Mouse (Mus musculus): Measurements from ENCODE around the gene Nxt1. TPM values are rescaled to one million over a fixed set of nuclear protein-coding genes. Genes with fewer than 3 reads are reported as not detected.

The Nxt1 gene
- polyA plus RNA-seq, 1 experiment: 27.8 TPM

DNA sequence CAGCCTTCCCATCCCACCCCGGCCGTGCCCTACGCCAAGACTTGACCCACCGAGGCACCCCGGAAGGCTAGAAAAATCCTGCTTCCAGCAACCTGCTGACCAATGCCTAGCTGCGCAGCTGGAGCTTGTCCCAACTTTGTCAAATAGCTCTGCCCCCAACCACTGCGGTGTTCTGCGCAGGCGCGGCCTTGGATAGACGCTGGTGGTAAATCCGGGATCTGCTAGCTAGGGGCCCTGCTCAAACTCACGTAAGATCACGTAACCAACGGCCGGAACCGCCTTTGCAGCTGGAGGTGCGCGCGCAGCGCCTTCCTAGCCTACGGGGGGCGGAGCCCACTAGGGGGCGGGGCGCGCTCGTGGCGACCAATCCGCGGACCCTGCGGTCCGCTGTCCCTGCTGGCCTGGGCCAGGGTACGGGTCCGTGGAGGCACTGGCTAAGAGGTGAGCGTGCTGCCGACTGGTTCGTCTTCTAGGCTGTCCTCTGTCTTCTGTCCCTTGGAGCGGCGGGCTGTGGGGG lies 8.4 kb downstream of the Nxt1 start, which contains the start of gene Gzf1:
Gene Gzf1 (plus strand): TSS at position 249 of the 517 bp plus-strand sequence.
- H3K27me3 ChIP-seq (ENCODE audit: control insufficient read depth, insufficient read depth, low read length): no peaks in the 10 kb centered on the region
- peak; percentile 98 for DNase-seq
- peaks cover 4% of the 10 kb centered on the region for H3K4me1 ChIP-seq (ENCODE audit: control insufficient read depth, insufficient read depth, low read length)
- under 1% methylated on average over 39 of the region's 39 CpGs for WGBS
- peak within 1 kb of the TSS; percentile 72 for H3K4me3 ChIP-seq (replicated peaks; ENCODE audit: insufficient read depth, low read depth, low read length)
- H3K27ac ChIP-seq (ENCODE audit: insufficient read depth, low read length): peak within 1 kb of the TSS; percentile 46
- TF ChIP-seq POLR2A (IDR thresholded peaks at IDR 0.05; ENCODE audit: borderline replicate concordance, insufficient read depth, low read length) (peak; percentile 74), CTCF (IDR thresholded peaks at IDR 0.05; ENCODE audit: borderline replicate concordance, insufficient read depth, low read depth, low read length) (no peak)

DNA sequence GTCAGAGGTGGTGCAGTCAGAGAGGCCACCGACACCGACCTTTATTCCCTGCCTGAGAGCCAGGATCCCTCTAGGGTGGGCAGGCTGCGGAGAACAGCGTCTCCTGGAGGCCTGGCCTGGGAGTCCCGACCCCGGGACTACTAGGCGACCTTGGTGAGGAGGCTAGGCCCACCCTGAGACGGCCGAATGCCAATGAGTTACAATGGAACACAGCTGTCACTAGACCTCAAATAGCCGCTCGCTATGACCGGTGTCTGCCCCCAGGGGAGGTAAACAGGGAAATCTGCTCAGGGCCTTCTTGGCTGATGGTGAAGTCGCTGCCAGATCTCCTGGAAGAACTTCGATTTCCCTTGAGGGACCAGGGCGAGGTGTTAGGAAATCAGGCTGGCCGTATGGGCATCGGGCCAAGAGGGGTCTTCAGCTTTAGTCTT lies 9.1 kb downstream of the Nxt1 start:
- DNase-seq: peak in 1 of 2 experiments; percentile 55
- WGBS: 5% methylated on average over 17 of the region's 17 CpGs
- Histone ChIP-seq H3K27me3 (ENCODE audit: control insufficient read depth, insufficient read depth, low read length) (no peaks in the 10 kb centered on the region), H3K4me3 (replicated peaks; ENCODE audit: insufficient read depth, low read depth, low read length) (peak overlapping the region; percentile 72), H3K27ac (ENCODE audit: insufficient read depth, low read length) (no peak overlapping the region), H3K4me1 (ENCODE audit: control insufficient read depth, insufficient read depth, low read length) (peaks cover 4% of the 10 kb centered on the region)
- TF ChIP-seq CTCF (IDR thresholded peaks at IDR 0.05; ENCODE audit: borderline replicate concordance, insufficient read depth, low read depth, low read length): no peak; the same call in 1 of the 2 replicates
- TF ChIP-seq POLR2A (IDR thresholded peaks at IDR 0.05; ENCODE audit: borderline replicate concordance, insufficient read depth, low read length): no peak

DNA sequence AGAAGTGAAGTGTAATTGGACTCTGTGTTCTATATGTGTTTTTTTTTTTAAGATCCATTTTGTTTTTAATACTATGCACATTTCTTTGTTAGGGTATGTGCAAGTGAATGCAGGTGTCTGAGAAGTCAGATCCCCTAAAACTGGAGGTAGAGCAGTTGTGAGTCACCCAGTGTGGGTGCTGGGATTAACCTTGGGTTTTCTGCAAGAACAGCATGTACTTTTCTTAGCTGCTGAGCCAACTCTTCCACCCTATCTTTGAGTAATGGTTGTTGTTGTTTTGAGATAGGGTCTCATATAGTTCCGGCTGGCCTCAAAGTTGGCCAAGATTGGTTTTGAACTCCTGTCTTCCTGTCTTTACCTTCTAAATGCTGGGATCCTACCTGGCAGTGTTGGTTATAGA lies 10.6 kb downstream of the Nxt1 start:
- H3K4me1 ChIP-seq (ENCODE audit: control insufficient read depth, insufficient read depth, low read length): peaks cover 4% of the 10 kb centered on the region
- 97% methylated on average over 1 of the region's 1 CpGs for WGBS
- DNase-seq: no peak
- no peak overlapping the region for H3K4me3 ChIP-seq (replicated peaks; ENCODE audit: insufficient read depth, low read depth, low read length)
- TF ChIP-seq CTCF (IDR thresholded peaks at IDR 0.05; ENCODE audit: borderline replicate concordance, insufficient read depth, low read depth, low read length) (no peak), POLR2A (IDR thresholded peaks at IDR 0.05; ENCODE audit: borderline replicate concordance, insufficient read depth, low read length) (no peak)
- no peak overlapping the region for H3K27ac ChIP-seq (ENCODE audit: insufficient read depth, low read length)
- no peaks in the 10 kb centered on the region for H3K27me3 ChIP-seq (ENCODE audit: control insufficient read depth, insufficient read depth, low read length)

DNA sequence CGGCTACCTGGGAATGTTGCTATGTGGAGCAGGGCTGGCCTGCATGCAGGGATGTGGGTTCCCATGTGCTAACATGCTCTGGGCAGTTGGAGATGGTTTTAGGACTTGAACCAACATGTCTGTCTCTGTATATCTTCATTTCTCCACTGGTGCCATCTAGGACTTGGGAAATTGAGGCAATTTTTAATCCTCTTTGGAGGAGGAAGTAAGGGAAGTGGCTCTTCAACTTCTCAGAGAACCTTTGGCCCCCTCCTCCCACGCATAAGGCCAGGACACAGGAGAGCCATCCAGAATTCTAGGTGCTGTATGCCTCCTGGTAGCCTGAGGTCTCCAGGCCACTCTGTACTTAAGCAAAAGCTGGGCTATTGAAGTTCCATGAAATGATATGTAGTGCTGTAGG lies 12.6 kb downstream of the Nxt1 start:
- no peaks in the 10 kb centered on the region for H3K27me3 ChIP-seq (ENCODE audit: control insufficient read depth, insufficient read depth, low read length)
- TF ChIP-seq CTCF (IDR thresholded peaks at IDR 0.05; ENCODE audit: borderline replicate concordance, insufficient read depth, low read depth, low read length): no peak
- TF ChIP-seq POLR2A (IDR thresholded peaks at IDR 0.05; ENCODE audit: borderline replicate concordance, insufficient read depth, low read length): no peak
- peaks cover 4% of the 10 kb centered on the region for H3K4me1 ChIP-seq (ENCODE audit: control insufficient read depth, insufficient read depth, low read length)
- H3K27ac ChIP-seq (ENCODE audit: insufficient read depth, low read length): no peak overlapping the region
- WGBS: 96% methylated on average over 2 of the region's 2 CpGs
- DNase-seq: no peak
- no peak overlapping the region for H3K4me3 ChIP-seq (replicated peaks; ENCODE audit: insufficient read depth, low read depth, low read length)

DNA sequence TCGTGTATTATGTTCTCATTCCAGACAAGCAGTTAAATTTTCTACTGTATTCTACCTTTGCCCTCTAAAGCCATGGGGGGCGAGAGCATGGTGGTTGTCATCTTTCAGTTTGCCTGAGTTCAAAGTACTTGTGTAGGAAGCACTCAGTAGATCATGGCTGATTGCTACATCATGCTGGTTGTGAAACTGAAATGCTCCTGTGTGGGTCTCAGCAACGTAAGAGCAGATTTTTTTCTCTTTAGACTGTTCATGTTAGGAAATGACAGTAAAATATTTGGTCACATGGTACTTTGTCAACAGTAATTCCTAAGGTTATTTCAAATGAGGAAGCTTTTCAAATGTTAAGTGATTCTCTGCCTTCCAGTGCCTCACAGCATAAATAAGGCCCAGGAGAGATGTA lies 13.3 kb downstream of the Nxt1 start:
- Histone ChIP-seq H3K4me3 (replicated peaks; ENCODE audit: insufficient read depth, low read depth, low read length) (no peak overlapping the region), H3K27ac (ENCODE audit: insufficient read depth, low read length) (no peak overlapping the region), H3K27me3 (ENCODE audit: control insufficient read depth, insufficient read depth, low read length) (no peaks in the 10 kb centered on the region), H3K4me1 (ENCODE audit: control insufficient read depth, insufficient read depth, low read length) (peaks cover 4% of the 10 kb centered on the region)
- DNase-seq: no peak
- WGBS: 94% methylated on average over 3 of the region's 3 CpGs
- TF ChIP-seq POLR2A (IDR thresholded peaks at IDR 0.05; ENCODE audit: borderline replicate concordance, insufficient read depth, low read length) (no peak), CTCF (IDR thresholded peaks at IDR 0.05; ENCODE audit: borderline replicate concordance, insufficient read depth, low read depth, low read length) (no peak)

DNA sequence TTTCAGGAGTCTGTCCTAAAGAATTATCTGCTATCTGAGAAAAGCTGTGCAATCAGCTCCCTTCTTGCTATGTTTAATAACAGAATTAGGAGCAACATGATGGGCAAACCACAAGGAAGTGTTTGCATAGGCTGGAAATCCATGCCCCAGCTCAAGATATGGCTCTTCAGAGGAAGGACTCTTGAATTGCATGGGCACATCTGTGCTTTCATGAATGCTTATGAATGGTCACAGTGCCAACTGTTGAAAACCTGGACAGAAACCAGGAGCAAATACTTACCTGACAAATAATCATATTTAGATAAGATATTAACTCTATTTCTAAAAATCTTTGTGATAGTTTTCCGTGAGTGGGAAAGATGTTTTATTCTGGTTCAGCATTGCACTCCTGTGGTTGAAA lies 14.5 kb downstream of the Nxt1 start:
- TF ChIP-seq POLR2A (IDR thresholded peaks at IDR 0.05; ENCODE audit: borderline replicate concordance, insufficient read depth, low read length): no peak
- no peak for TF ChIP-seq CTCF (IDR thresholded peaks at IDR 0.05; ENCODE audit: borderline replicate concordance, insufficient read depth, low read depth, low read length)
- Histone ChIP-seq H3K4me3 (replicated peaks; ENCODE audit: insufficient read depth, low read depth, low read length) (no peak overlapping the region), H3K27me3 (ENCODE audit: control insufficient read depth, insufficient read depth, low read length) (no peaks in the 10 kb centered on the region), H3K27ac (ENCODE audit: insufficient read depth, low read length) (no peak overlapping the region), H3K4me1 (ENCODE audit: control insufficient read depth, insufficient read depth, low read length) (peaks cover 4% of the 10 kb centered on the region)
- no peak for DNase-seq
- WGBS: 100% methylated on average over 1 of the region's 1 CpGs

DNA sequence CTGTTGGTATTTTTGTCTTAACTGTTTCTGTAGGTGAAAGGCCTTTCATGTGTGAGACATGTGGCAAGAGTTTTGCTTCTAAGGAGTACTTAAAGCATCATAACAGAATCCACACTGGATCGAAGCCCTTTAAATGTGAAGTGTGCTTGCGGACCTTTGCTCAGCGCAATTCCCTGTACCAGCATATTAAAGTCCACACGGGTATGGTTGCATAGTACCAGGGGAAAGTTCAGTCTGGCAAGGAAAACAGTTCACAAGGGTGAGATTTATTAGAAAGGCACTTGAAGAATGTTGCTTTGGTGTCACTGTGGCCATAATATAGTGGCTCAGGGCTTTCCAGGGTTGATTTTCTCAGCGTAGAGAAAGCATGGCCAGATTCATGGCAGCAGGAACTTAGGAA lies 15.6 kb downstream of the Nxt1 start:
- WGBS: 96% methylated on average over 5 of the region's 5 CpGs
- H3K4me1 ChIP-seq (ENCODE audit: control insufficient read depth, insufficient read depth, low read length): peaks cover 4% of the 10 kb centered on the region
- DNase-seq: no peak
- no peaks in the 10 kb centered on the region for H3K27me3 ChIP-seq (ENCODE audit: control insufficient read depth, insufficient read depth, low read length)
- H3K27ac ChIP-seq (ENCODE audit: insufficient read depth, low read length): no peak overlapping the region
- no peak overlapping the region for H3K4me3 ChIP-seq (replicated peaks; ENCODE audit: insufficient read depth, low read depth, low read length)
- no peak for TF ChIP-seq CTCF (IDR thresholded peaks at IDR 0.05; ENCODE audit: borderline replicate concordance, insufficient read depth, low read depth, low read length)
- TF ChIP-seq POLR2A (IDR thresholded peaks at IDR 0.05; ENCODE audit: borderline replicate concordance, insufficient read depth, low read length): no peak

DNA sequence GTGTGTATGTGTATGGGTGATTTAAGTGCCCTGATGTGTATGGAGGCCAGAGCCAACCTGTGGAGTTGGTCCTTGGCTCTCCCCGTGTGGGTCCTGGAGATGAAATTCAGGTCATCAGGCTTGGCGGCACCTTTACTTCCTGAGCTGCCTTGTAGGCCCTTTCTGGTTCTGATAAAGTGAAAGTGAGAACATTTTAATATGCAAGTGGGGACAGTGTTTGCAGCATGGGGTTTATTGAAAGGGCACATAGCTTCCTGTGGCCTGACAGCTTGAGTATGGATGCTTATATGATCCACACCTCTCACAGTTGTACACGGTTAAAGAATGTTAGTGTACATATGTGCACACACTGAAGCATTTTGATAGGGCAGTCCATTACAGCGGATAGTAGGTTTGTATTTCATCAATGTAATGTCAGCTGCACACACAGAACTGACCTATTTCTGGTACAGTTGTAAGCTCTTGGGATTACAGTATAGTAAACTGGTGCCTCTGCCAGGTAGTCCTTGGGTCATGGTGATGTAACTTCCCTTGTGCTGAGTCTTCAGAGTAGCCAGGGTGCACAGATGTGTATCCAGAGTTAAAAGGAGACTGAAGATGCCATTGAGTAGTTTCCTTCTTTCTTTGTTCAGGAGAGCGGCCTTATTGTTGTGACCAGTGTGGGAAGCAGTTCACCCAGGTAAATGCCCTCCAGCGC lies 17.2 kb downstream of the Nxt1 start:
- WGBS: 88% methylated on average over 6 of the region's 6 CpGs
- TF ChIP-seq CTCF (IDR thresholded peaks at IDR 0.05; ENCODE audit: borderline replicate concordance, insufficient read depth, low read depth, low read length) (no peak), POLR2A (IDR thresholded peaks at IDR 0.05; ENCODE audit: borderline replicate concordance, insufficient read depth, low read length) (no peak)
- no peak for DNase-seq

More for the DNA sequence above, 17.2 kb downstream of the Nxt1 start:
- no peak overlapping the region for H3K27ac ChIP-seq (ENCODE audit: insufficient read depth, low read length)
- H3K27me3 ChIP-seq (ENCODE audit: control insufficient read depth, insufficient read depth, low read length): no peaks in the 10 kb centered on the region
- peaks cover 4% of the 10 kb centered on the region for H3K4me1 ChIP-seq (ENCODE audit: control insufficient read depth, insufficient read depth, low read length)
- H3K4me3 ChIP-seq (replicated peaks; ENCODE audit: insufficient read depth, low read depth, low read length): no peak overlapping the region
